Mouse (Mus musculus): Measurements from ENCODE around the gene Hoxa6.

- TF ChIP-seq ZMIZ1 (IDR thresholded peaks at IDR 0.05; ENCODE audit: low read depth, low read length), result no peak
- TF ChIP-seq HCFC1 (IDR thresholded peaks at IDR 0.05; ENCODE audit: low read depth, low read length), result no peak
- no peak for TF ChIP-seq ETS1 (IDR thresholded peaks at IDR 0.05; ENCODE audit: low read depth, low read length)
- TF ChIP-seq CTCF (IDR thresholded peaks at IDR 0.05 in 2 of 3, conservative IDR thresholded peaks at IDR 0.05 in 1 of 3; ENCODE audit: control insufficient read depth in 1 of 3, insufficient read depth in 1 of 3, low read depth in 2 of 3, low read length in 3 of 3, poor library complexity in 1 of 3, severe bottlenecking in 1 of 3), result no peak
- no peak for TF ChIP-seq POLR2A (IDR thresholded peaks at IDR 0.05; ENCODE audit: control insufficient read depth in 1 of 2, insufficient read depth in 1 of 2, low read depth in 1 of 2, low read length in 2 of 2, poor library complexity in 1 of 2)
- TF ChIP-seq TCF12 (IDR thresholded peaks at IDR 0.05; ENCODE audit: low read depth, low read length), result no peak
- TF ChIP-seq JUND (IDR thresholded peaks at IDR 0.05; ENCODE audit: low read depth, low read length), result no peak
- no peak for TF ChIP-seq MAX (IDR thresholded peaks at IDR 0.05; ENCODE audit: low read length)
- TF ChIP-seq ELF1 (IDR thresholded peaks at IDR 0.05; ENCODE audit: low read depth, low read length), result no peak
- TF ChIP-seq BHLHE40 (IDR thresholded peaks at IDR 0.05; ENCODE audit: borderline replicate concordance, low read depth, low read length), result no peak
Observed at GRCm38 (mm10) chr6:52216691-52217458, 8.4 kb upstream of the Hoxa6 start.

Measured in MEL (cell line).